Mouse (Mus musculus): Measurements from ENCODE around the gene Rnf123. TPM values are rescaled to one million over a fixed set of nuclear protein-coding genes. Genes with fewer than 3 reads are reported as not detected.

Gene Rnf123
- total RNA-seq, 1 experiment: 14.5 TPM

DNA sequence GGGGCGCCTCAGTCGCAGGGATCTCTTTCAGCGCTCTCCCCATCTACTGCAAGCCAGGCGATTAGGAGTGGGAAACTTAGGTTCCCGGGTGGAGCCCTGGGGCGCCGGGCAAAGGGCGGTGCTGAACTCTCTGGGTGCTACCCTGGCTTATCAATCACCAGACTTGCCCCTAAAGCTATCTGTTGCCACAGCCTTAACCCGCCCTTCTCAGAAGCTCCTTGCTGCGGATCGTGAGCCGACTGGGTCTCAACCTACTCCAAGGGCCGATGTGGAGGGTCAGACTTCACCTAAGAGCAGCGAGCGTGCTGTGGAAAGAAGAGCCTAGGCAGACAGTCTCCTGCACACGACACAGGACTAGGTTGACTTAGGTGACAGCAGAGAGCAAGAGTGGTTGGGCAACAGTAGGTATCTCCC is 11.9 kb upstream of the Rnf123 start:
- no peak for DNase-seq (ENCODE audit: low read depth, low spot score)
- no peak for TF ChIP-seq ZC3H11A (IDR thresholded peaks at IDR 0.05; ENCODE audit: borderline replicate concordance, low read depth, low read length)
- no peak for TF ChIP-seq ZNF384 (IDR thresholded peaks at IDR 0.05; ENCODE audit: low read depth, low read length)
- TF ChIP-seq HCFC1 (IDR thresholded peaks at IDR 0.05; ENCODE audit: borderline replicate concordance, insufficient read depth, low read length): no peak
- no peak for TF ChIP-seq MAFK (IDR thresholded peaks at IDR 0.05; ENCODE audit: insufficient read depth, low read depth, low read length)
- TF ChIP-seq CHD2 (IDR thresholded peaks at IDR 0.05; ENCODE audit: low read depth, low read length): no peak
- in situ Hi-C loops (cut with MboI; ENCODE audit: low sequenced_read_pairs in 2 of 2, unreplicated experiment in 2 of 2): loop anchor here in 1 of 2 experiments (5.0 kb wide), 1 partner anchor 97 kb away; the partner anchor contains the start of gene Bsn

DNA sequence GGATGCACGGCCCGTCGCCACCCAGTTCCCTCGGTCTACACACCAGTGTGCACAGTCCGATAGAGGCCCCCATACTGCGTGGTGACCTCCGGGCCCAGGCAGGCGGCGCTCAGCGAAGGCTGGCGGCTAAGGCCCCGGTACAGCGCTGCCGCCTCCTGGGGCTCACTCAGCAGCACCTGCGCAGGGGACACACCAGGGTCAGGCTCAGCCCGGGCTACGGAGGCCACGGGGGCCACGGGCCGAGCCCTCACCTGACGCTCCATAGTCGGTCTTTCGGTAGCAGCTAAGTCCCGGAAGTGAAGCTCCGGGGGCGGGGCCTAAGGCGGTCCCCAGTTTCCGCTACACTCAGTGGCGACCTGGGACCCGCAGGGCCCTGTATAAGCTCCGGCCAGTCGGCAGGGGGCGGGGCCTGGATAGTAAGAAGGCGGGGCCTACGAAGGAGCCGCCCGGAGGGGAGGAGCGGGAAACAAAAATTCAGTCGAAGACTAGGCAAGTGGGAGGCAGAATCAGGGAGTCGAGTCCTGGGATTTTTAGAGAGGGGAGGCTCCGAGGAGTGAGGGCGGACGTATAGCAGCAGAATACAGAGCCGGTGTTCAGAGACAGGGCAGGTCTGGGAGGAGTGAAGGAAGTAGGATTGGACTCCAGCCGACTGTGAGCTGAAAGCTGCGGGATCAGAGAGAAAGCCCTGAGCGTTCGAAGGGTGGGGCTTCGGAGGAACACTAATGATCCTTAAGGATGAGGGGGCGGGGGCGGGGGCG is 11.2 kb upstream of the Rnf123 start, which contains the start of gene Apeh:
Apeh (minus strand) TSS at position 423 of the 758 bp plus-strand sequence.
- DNase-seq (ENCODE audit: low read depth, low spot score): peak; percentile 96
- Histone ChIP-seq H3K36me3 (ENCODE audit: control insufficient read depth, insufficient read depth, low read length, poor library complexity, severe bottlenecking) (peaks cover 29% of the 10 kb centered on the region), H3K4me1 (ENCODE audit: control insufficient read depth in 2 of 2, insufficient read depth in 2 of 2, low read length in 2 of 2, poor library complexity in 1 of 2) (peaks cover 0 to 15% of the 10 kb centered on the region in 2 experiments; a peak in 2 of 4 replicates), H3K27ac (ENCODE audit: insufficient read depth, low read depth, low read length, poor library complexity, severe bottlenecking) (peak within 1 kb of the TSS; percentile 47; the same call in 1 of the 2 replicates), H3K4me3 (ENCODE audit: insufficient read depth in 1 of 2, low read depth in 1 of 2, low read length in 2 of 2, poor library complexity in 1 of 2, severe bottlenecking in 1 of 2) (peak within 1 kb of the TSS; percentile 76 to 99), H3K9me3 (ENCODE audit: control insufficient read depth, insufficient read depth, low read depth, low read length) (no peaks in the 10 kb centered on the region), H3K9ac (ENCODE audit: insufficient read depth, low read depth, low read length, poor library complexity, severe bottlenecking) (peak within 1 kb of the TSS; percentile 80)
- in situ Hi-C loops (cut with MboI; ENCODE audit: low sequenced_read_pairs in 2 of 2, unreplicated experiment in 2 of 2): no loop called here
- no peak for TF ChIP-seq MAFK (IDR thresholded peaks at IDR 0.05; ENCODE audit: insufficient read depth, low read depth, low read length)
- TF ChIP-seq HCFC1 (IDR thresholded peaks at IDR 0.05; ENCODE audit: borderline replicate concordance, insufficient read depth, low read length): peak; percentile 36; the same call in 1 of the 2 replicates

More for the DNA sequence above, 11.9 kb upstream of the Rnf123 start:
- Histone ChIP-seq H3K27ac (ENCODE audit: insufficient read depth, low read depth, low read length, poor library complexity, severe bottlenecking) (no peak overlapping the region), H3K9me3 (ENCODE audit: control insufficient read depth, insufficient read depth, low read depth, low read length) (no peaks in the 10 kb centered on the region), H3K4me3 (ENCODE audit: insufficient read depth in 1 of 2, low read depth in 1 of 2, low read length in 2 of 2, poor library complexity in 1 of 2, severe bottlenecking in 1 of 2) (peak overlapping the region; percentile 63 to 99), H3K9ac (ENCODE audit: insufficient read depth, low read depth, low read length, poor library complexity, severe bottlenecking) (peak overlapping the region; percentile 60; the same call in 1 of the 2 replicates), H3K36me3 (ENCODE audit: control insufficient read depth, insufficient read depth, low read length, poor library complexity, severe bottlenecking) (peaks cover 24% of the 10 kb centered on the region; the same call in 1 of the 2 replicates), H3K4me1 (ENCODE audit: control insufficient read depth in 2 of 2, insufficient read depth in 2 of 2, low read length in 2 of 2, poor library complexity in 1 of 2) (peaks cover 0 to 17% of the 10 kb centered on the region in 2 experiments; a peak in 2 of 4 replicates)

- no peak for DNase-seq (ENCODE audit: low read depth, low spot score)
- Histone ChIP-seq H3K9ac (ENCODE audit: insufficient read depth, low read depth, low read length, poor library complexity, severe bottlenecking) (peak overlapping the region; percentile 80), H3K4me3 (ENCODE audit: insufficient read depth in 1 of 2, low read depth in 1 of 2, low read length in 2 of 2, poor library complexity in 1 of 2, severe bottlenecking in 1 of 2) (peak overlapping the region; percentile 76 to 99), H3K27ac (ENCODE audit: insufficient read depth, low read depth, low read length, poor library complexity, severe bottlenecking) (no peak overlapping the region), H3K9me3 (ENCODE audit: control insufficient read depth, insufficient read depth, low read depth, low read length) (no peaks in the 10 kb centered on the region), H3K4me1 (ENCODE audit: control insufficient read depth in 2 of 2, insufficient read depth in 2 of 2, low read length in 2 of 2, poor library complexity in 1 of 2) (peaks cover 0 to 11% of the 10 kb centered on the region in 2 experiments; a peak in 2 of 4 replicates), H3K36me3 (ENCODE audit: control insufficient read depth, insufficient read depth, low read length, poor library complexity, severe bottlenecking) (peaks cover 35% of the 10 kb centered on the region)
- TF ChIP-seq CHD2 (IDR thresholded peaks at IDR 0.05; ENCODE audit: low read depth, low read length): no peak
- no peak for TF ChIP-seq HCFC1 (IDR thresholded peaks at IDR 0.05; ENCODE audit: borderline replicate concordance, insufficient read depth, low read length)
- no peak for TF ChIP-seq MAFK (IDR thresholded peaks at IDR 0.05; ENCODE audit: insufficient read depth, low read depth, low read length)
- TF ChIP-seq ZC3H11A (IDR thresholded peaks at IDR 0.05; ENCODE audit: borderline replicate concordance, low read depth, low read length): no peak
- TF ChIP-seq ZNF384 (IDR thresholded peaks at IDR 0.05; ENCODE audit: low read depth, low read length): no peak
- in situ Hi-C loops (cut with MboI; ENCODE audit: low sequenced_read_pairs in 2 of 2, unreplicated experiment in 2 of 2): no loop called here
These were observed 10.4 kb upstream of the Rnf123 start for GRCm38 (mm10) chr9:108093586-108093985.

DNA sequence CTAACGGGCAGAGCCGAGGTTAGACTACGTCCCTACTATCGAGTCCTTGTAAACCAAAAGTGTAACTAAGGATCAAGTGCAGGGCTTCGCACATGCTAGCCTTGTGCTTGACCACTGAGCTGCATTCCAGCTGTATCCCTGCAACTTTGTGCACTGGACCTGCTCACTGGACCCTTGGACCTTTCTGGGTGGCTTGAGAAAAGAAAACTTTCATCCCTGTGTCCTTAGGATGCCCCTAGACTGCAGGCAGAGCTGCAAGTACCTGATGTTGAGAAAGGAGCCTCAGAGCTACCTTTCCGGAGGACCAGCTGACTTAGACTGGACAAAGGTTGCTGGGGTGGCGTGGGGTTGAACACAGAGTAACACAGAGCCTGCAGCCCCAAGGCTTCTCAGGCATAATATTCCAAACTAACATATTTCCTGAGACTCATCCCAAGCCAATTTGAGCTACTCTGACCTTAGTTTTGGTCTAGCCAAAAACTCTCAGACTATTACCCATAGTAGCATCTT is 7.5 kb upstream of the Rnf123 start:
- no peaks in the 10 kb centered on the region for H3K9me3 ChIP-seq (ENCODE audit: control insufficient read depth, insufficient read depth, low read depth, low read length)
- in situ Hi-C loops (cut with MboI; ENCODE audit: low sequenced_read_pairs in 2 of 2, unreplicated experiment in 2 of 2): no loop called here
- H3K27ac ChIP-seq (ENCODE audit: insufficient read depth, low read depth, low read length, poor library complexity, severe bottlenecking): no peak overlapping the region
- no peak overlapping the region for H3K9ac ChIP-seq (ENCODE audit: insufficient read depth, low read depth, low read length, poor library complexity, severe bottlenecking)
- TF ChIP-seq CHD2 (IDR thresholded peaks at IDR 0.05; ENCODE audit: low read depth, low read length) (no peak), HCFC1 (IDR thresholded peaks at IDR 0.05; ENCODE audit: borderline replicate concordance, insufficient read depth, low read length) (no peak), MAFK (IDR thresholded peaks at IDR 0.05; ENCODE audit: insufficient read depth, low read depth, low read length) (no peak)
- no peak for DNase-seq (ENCODE audit: low read depth, low spot score)
- H3K4me1 ChIP-seq (ENCODE audit: control insufficient read depth in 2 of 2, insufficient read depth in 2 of 2, low read length in 2 of 2, poor library complexity in 1 of 2): peaks cover 0 to 7% of the 10 kb centered on the region in 2 experiments; a peak in 2 of 4 replicates
- H3K4me3 ChIP-seq (ENCODE audit: insufficient read depth in 1 of 2, low read depth in 1 of 2, low read length in 2 of 2, poor library complexity in 1 of 2, severe bottlenecking in 1 of 2): no peak overlapping the region
- peaks cover 58% of the 10 kb centered on the region for H3K36me3 ChIP-seq (ENCODE audit: control insufficient read depth, insufficient read depth, low read length, poor library complexity, severe bottlenecking)
